Mouse (Mus musculus): ENCODE data around the gene Enc1. TPM values are rescaled to one million over a fixed set of nuclear protein-coding genes. Genes with fewer than 3 reads are reported as not detected.

The Enc1 gene
- polyA plus RNA-seq, 1 experiment: 6.5 TPM

DNA sequence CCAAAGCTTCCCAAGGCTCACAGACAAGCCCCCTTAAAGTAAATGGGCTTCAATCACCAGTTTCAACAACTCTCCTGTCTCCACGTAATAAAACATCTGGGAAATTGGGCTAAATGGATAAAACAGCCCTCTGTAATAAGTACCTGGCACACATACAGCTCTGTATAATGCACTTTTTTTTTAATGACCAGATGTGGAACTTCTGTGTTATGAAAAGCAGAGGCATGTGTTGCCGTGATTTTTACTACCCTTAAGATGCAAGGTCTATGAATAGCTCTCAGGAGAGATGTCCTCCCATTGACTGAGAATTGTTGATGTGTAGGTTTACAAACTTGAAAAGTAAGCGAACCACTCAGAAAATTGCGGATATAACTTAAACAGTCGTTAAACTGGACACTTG, 24.7 kb upstream of the Enc1 start:
- WGBS: 77% methylated on average over 5 of the region's 5 CpGs
- no peak for TF ChIP-seq POLR2A (IDR thresholded peaks at IDR 0.05; ENCODE audit: borderline replicate concordance, control insufficient read depth, low read depth, low read length)
- no peak for TF ChIP-seq CTCF (IDR thresholded peaks at IDR 0.05; ENCODE audit: control insufficient read depth, insufficient read depth, low read length)
- Histone ChIP-seq H3K4me3 (replicated peaks; ENCODE audit: control insufficient read depth, low read depth, low read length) (no peak overlapping the region), H3K27ac (ENCODE audit: control insufficient read depth, insufficient read depth, low read depth, low read length, poor library complexity) (no peak overlapping the region), H3K4me1 (ENCODE audit: control insufficient read depth, insufficient read depth, low read length) (no peaks in the 10 kb centered on the region)

DNA sequence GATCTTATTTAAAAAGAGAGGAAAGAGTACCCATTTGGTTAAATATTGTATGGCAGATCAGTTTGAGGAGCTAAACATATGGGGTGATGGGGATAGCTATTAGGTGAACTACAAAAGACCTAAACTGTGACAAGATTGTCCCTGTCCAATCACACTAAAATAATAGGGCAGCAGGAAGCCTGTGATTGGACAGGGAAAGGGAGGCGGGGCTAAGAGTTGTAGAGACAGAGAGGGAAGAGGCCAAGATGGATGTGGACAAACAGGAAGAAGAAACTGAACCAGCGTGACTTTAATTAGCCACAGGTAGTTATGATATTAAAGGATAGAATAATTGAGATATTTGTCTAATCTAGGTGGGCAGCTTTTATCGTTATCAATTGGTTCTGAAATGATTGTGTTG, 20.9 kb upstream of the Enc1 start:
- H3K27ac ChIP-seq (ENCODE audit: control insufficient read depth, insufficient read depth, low read depth, low read length, poor library complexity): no peak overlapping the region
- H3K4me1 ChIP-seq (ENCODE audit: control insufficient read depth, insufficient read depth, low read length): no peaks in the 10 kb centered on the region
- no peak overlapping the region for H3K4me3 ChIP-seq (replicated peaks; ENCODE audit: control insufficient read depth, low read depth, low read length)
- TF ChIP-seq CTCF (IDR thresholded peaks at IDR 0.05; ENCODE audit: control insufficient read depth, insufficient read depth, low read length) (no peak), POLR2A (IDR thresholded peaks at IDR 0.05; ENCODE audit: borderline replicate concordance, control insufficient read depth, low read depth, low read length) (no peak)
- 70% methylated on average over 3 of the region's 3 CpGs for WGBS

DNA sequence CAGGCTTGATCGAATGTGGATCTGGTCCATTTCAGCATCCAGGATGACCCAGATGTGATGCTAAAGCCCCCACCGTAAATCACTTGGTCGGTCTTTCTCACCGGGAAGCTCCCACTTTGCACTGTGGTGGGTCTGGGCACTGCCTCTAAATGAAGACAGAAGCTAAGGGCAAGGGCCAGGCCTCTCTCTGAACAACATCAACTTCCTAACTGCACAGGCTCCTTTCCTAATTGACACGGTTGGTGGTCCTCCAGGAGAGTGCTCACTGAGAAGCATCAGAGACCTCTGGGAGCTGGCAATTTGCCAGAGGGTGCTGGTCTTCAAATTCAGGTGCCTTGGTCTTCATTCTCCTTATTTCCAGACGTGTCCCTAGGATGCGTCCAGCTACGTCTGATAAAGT, 17.0 kb upstream of the Enc1 start:
- WGBS: 82% methylated on average over 8 of the region's 8 CpGs
- Histone ChIP-seq H3K4me3 (replicated peaks; ENCODE audit: control insufficient read depth, low read depth, low read length) (no peak overlapping the region), H3K27ac (ENCODE audit: control insufficient read depth, insufficient read depth, low read depth, low read length, poor library complexity) (no peak overlapping the region), H3K4me1 (ENCODE audit: control insufficient read depth, insufficient read depth, low read length) (no peaks in the 10 kb centered on the region)
- TF ChIP-seq CTCF (IDR thresholded peaks at IDR 0.05; ENCODE audit: control insufficient read depth, insufficient read depth, low read length) (no peak), POLR2A (IDR thresholded peaks at IDR 0.05; ENCODE audit: borderline replicate concordance, control insufficient read depth, low read depth, low read length) (no peak)

DNA sequence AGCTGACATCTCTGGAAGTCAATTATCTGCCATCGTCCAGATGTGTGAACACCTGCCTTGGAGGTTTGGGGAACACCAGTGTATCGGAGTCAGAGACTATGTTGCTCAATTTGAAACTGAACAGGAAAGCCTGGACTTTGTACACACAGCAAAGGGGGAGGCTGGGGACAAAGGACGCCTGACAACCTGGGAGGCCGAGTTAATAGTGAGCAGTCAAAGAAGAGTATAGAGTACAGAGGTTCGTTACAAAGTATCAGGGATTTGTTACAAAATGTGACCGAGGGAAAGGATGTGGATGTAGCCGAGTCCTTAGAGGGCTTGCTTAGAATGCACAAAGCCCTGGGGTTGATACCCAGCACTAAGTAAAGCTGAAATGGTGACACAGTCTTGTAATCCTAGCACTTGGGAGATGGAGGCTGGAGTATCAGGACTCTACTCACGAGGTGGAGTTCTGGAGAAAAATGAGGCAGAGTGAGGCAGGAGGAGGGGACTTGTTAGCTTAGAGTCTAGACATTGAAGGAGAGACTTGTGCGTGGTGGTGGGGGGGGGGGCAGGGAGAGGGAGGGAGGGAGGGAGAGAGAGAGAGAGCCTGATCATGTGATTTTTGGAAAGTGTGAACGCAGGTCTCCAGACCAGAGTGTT, 16.4 kb upstream of the Enc1 start:
- TF ChIP-seq POLR2A (IDR thresholded peaks at IDR 0.05; ENCODE audit: borderline replicate concordance, control insufficient read depth, low read depth, low read length): no peak
- TF ChIP-seq CTCF (IDR thresholded peaks at IDR 0.05; ENCODE audit: control insufficient read depth, insufficient read depth, low read length): no peak
- H3K27ac ChIP-seq (ENCODE audit: control insufficient read depth, insufficient read depth, low read depth, low read length, poor library complexity): no peak overlapping the region
- 75% methylated on average over 10 of the region's 10 CpGs for WGBS

DNA sequence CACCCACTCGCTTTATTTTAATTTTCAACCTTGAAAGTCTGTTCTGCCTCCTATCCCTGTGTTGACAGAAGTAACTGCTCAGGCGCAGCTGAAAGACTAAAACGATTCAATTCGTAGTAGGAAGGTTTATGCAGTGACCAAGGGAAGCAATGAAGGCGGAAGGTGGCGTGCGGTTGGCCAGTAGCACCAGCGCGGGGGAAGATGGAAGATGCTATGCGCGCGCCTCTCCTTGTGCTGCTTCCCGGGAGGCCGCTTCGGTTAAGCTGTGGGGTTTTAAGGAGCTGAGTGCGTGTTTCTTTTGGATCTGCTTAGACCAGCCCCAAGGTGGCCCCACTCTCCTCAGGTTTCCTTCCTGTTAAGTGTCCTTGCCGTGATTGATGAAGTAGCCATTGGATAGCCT, 15.8 kb upstream of the Enc1 start:
- no peak overlapping the region for H3K27ac ChIP-seq (ENCODE audit: control insufficient read depth, insufficient read depth, low read depth, low read length, poor library complexity)
- TF ChIP-seq POLR2A (IDR thresholded peaks at IDR 0.05; ENCODE audit: borderline replicate concordance, control insufficient read depth, low read depth, low read length): no peak
- no peak for TF ChIP-seq CTCF (IDR thresholded peaks at IDR 0.05; ENCODE audit: control insufficient read depth, insufficient read depth, low read length)
- no peaks in the 10 kb centered on the region for H3K4me1 ChIP-seq (ENCODE audit: control insufficient read depth, insufficient read depth, low read length)
- WGBS: 83% methylated on average over 17 of the region's 17 CpGs
- H3K4me3 ChIP-seq (replicated peaks; ENCODE audit: control insufficient read depth, low read depth, low read length): no peak overlapping the region

More for the DNA sequence above, 16.4 kb upstream of the Enc1 start:
- Histone ChIP-seq H3K4me3 (replicated peaks; ENCODE audit: control insufficient read depth, low read depth, low read length) (no peak overlapping the region), H3K4me1 (ENCODE audit: control insufficient read depth, insufficient read depth, low read length) (no peaks in the 10 kb centered on the region)

DNA sequence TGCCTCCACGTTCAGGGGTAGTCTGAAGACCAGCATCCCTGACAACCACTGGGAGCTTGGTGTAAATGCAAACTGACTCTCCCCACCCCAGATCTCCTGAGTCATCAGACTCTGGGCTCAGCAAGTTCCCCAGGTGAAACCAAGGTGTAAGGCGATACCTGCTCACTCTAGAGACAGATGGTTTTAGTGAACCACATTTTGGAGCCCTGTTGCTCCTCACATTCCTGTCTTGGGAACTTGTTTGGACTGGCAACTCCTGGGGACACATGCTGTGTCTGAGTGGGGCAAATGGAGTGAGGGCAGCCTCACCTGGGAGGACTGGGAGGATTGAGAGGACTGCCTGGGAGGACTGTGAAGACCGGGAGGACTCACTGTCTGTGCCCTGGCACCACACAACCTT, 13.1 kb upstream of the Enc1 start:
- no peaks in the 10 kb centered on the region for H3K4me1 ChIP-seq (ENCODE audit: control insufficient read depth, insufficient read depth, low read length)
- no peak for TF ChIP-seq CTCF (IDR thresholded peaks at IDR 0.05; ENCODE audit: control insufficient read depth, insufficient read depth, low read length)
- no peak for TF ChIP-seq POLR2A (IDR thresholded peaks at IDR 0.05; ENCODE audit: borderline replicate concordance, control insufficient read depth, low read depth, low read length)
- WGBS: 85% methylated on average over 3 of the region's 3 CpGs
- no peak overlapping the region for H3K4me3 ChIP-seq (replicated peaks; ENCODE audit: control insufficient read depth, low read depth, low read length)
- H3K27ac ChIP-seq (ENCODE audit: control insufficient read depth, insufficient read depth, low read depth, low read length, poor library complexity): no peak overlapping the region

DNA sequence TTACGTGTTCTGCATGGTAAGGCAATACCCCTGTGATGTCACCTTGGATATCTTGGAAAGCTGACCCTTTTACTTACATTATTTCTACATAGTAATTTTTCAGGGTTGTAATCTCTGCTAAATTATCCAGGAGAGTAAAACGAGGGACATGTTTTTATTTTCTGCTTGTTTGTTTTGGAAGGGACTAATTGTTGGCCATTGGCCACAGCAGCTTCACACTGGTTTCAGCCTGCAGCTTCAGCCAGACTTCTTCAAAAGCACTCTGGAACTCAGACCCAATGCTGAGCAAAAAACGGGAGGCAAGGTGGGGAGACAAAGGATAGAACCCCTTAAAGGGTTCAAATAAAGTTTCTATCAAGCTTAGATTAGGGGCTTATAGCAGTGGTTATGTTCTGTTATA, 10.8 kb upstream of the Enc1 start:
- no peaks in the 10 kb centered on the region for H3K4me1 ChIP-seq (ENCODE audit: control insufficient read depth, insufficient read depth, low read length)
- no peak overlapping the region for H3K4me3 ChIP-seq (replicated peaks; ENCODE audit: control insufficient read depth, low read depth, low read length)
- TF ChIP-seq POLR2A (IDR thresholded peaks at IDR 0.05; ENCODE audit: borderline replicate concordance, control insufficient read depth, low read depth, low read length) (no peak), CTCF (IDR thresholded peaks at IDR 0.05; ENCODE audit: control insufficient read depth, insufficient read depth, low read length) (no peak)
- no peak overlapping the region for H3K27ac ChIP-seq (ENCODE audit: control insufficient read depth, insufficient read depth, low read depth, low read length, poor library complexity)
- 69% methylated on average over 3 of the region's 3 CpGs for WGBS

DNA sequence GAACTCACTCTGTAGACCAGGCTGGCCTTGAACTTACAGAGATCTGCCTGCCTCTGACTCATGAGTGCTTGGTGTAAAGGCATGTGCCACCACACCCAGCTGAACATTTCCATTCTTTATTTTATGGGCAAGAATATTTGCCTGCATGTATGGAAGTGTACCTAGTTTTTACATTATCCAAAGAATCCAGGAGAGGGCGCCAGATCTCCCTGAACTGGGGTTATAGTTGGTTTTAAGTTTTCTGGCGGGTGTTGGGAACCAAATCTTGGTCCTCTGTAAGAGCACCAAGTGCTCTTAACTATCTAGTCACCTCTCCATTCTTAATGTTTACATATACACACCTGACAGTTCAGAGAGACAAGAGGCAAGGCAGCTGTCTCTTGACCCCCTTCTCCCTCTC, 7.8 kb upstream of the Enc1 start:
- WGBS: 70% methylated on average over 2 of the region's 2 CpGs
- no peak overlapping the region for H3K27ac ChIP-seq (ENCODE audit: control insufficient read depth, insufficient read depth, low read depth, low read length, poor library complexity)
- no peak overlapping the region for H3K4me3 ChIP-seq (replicated peaks; ENCODE audit: control insufficient read depth, low read depth, low read length)
- TF ChIP-seq CTCF (IDR thresholded peaks at IDR 0.05; ENCODE audit: control insufficient read depth, insufficient read depth, low read length): no peak
- TF ChIP-seq POLR2A (IDR thresholded peaks at IDR 0.05; ENCODE audit: borderline replicate concordance, control insufficient read depth, low read depth, low read length): no peak
- H3K4me1 ChIP-seq (ENCODE audit: control insufficient read depth, insufficient read depth, low read length): no peaks in the 10 kb centered on the region

Data from bone marrow, adult 2 months (tissue).